Mouse (Mus musculus): Measurements from ENCODE around the gene Agk.

The Agk gene

DNA sequence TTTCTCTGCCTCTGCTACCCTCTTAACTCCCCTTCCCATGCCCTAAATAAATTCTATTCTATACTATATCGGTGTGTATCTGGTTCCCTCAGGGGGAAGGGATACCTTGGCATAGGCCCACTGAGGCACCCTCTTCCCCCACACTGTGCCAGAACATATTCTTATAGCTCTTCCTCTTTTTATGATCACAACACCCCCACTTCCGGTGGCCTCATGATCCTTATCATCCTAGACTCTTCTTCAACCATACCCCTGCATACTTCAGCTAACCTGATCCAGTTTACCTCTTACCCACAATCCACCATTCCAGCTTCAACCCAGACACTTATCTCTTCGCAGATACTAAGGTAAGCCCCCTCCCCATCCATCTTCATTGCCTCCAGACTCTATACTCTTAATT lies 86.1 kb downstream of the Agk start:
- DNase-seq (ENCODE audit: low read depth, low spot score), result no peak

DNA sequence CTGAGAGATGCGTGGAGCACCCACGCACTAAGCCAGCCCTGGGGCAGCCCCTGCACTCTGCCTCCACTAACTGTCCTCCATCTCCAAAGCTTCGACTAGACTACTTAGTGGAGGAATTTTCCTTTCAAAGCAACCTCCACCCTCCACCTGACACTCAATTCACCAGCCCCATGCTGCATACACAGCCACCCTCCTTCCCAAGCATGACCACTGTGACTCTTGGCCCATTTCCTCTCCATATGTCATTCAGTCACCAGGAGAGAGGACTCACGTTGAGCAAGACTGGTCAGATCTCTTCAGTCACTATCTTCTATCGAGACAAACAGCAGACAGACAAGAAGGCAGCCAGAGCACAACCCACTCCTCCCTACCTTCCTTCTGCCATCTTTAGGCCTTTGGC lies 88.1 kb downstream of the Agk start:
- no peak for DNase-seq (ENCODE audit: low read depth, low spot score)

GRCm38 (mm10) chr6:40413565-40413964 lies 88.6 kb downstream of the Agk start:
- no peak for DNase-seq (ENCODE audit: low read depth, low spot score)

DNA sequence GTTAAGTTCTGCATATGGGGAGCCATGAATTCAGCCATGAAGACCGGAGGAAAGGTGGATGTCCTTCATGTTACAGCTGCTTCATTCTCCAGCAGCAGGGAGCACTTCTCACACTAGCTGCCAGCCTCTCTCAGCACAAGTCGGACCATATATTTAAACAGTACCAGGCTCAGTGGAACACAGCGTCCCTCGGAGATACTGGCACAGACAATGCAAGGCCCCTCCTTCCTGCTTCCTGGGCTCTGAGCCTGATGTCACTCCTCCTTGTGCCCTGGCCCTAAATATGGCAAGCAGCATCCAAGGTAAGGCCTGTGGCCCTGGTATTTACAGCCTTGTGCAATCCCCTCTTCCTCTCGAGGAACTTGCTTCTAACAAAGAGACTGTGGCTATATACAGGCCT lies 90.8 kb downstream of the Agk start:
- no peak for DNase-seq (ENCODE audit: low read depth, low spot score)

DNA sequence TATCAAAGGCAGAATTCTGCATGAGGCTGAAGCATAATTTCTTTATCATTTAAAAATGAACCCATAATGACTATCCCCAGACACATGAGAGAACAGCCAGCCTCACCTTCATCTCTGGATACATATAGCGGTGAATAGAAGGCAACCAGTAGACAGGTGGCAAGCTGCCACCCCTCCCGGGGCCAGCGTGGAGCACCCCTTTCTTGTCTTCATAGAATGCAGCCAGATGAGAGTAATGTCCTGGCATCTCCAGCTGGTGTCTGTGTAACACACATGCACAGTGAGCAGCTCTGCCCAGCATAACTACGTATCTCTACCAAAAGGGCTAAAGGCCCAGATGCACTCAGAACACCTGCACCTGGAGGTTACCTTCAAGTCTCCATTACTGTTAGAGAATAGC lies 93.4 kb downstream of the Agk start:
- no peak for DNase-seq (ENCODE audit: low read depth, low spot score)

DNA sequence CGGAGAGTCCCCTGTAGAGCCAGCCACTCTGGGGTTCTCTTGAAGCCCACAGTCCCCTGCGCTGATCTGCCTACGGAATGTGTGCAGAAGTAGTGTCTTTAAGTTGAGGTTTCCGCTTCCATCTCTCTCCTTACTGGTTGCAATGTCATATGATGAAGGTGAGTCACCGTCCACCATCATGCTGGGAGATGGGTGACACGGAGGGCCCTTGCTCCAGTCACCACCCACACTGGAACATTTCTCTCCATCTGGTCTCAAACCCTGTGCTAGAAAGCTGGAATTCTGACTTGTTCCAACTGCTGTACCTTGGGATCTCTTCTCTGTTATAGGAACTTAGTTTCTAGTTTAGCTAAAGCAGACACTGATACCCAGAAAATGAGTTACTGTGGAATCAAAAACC lies 96.1 kb downstream of the Agk start:
- no peak for DNase-seq (ENCODE audit: low read depth, low spot score)

- no peak for DNase-seq (ENCODE audit: low read depth, low spot score)
Observed at GRCm38 (mm10) chr6:40423013-40423412, 98.0 kb downstream of the Agk start.

- no peak for DNase-seq (ENCODE audit: low read depth, low spot score)
Observed at GRCm38 (mm10) chr6:40423774-40424173, 98.8 kb downstream of the Agk start.

DNA sequence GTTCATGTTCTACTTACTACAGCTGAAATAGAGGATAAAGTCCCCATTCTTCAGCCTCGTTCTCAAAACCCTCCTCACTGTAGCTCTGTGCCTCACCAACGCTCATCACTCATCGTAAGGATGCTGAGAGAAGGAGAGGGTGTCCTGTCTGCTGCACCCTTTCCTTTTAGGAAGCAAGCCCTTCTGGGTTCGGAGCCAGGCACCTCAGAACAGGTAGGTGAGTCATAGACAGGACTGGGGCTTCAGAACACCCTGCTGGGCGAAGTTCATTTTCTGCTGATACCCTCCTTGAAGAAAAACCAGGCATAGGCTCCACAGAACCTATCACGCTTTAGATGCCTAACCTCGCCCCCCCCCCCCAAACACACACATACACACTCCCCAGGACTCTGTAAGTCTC lies 102.5 kb downstream of the Agk start:
- no peak for DNase-seq (ENCODE audit: low read depth, low spot score)

GRCm38 (mm10) chr6:40428696-40429095 lies 103.7 kb downstream of the Agk start:
- DNase-seq (ENCODE audit: low read depth, low spot score), result no peak

DNA sequence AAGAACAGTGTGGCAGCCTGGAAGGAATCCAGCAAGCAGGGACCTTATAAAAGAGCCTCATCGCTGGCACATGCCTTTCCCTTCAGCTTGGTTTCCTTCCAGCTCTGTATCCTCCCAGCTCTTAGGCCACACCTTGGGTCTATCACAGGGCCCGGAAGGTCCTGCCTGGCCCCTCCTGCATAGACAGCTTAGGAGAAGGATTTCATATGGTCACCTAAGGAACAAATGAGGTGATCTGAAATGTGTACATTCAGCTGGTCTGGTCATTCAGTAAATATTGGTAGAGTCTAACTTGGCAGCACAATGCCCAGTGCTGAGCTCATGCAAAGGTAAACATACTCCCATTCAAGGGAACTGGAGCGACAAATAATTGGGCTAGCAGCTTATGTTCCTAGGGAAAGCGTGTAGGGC lies 104.6 kb downstream of the Agk start:
- no peak for DNase-seq (ENCODE audit: low read depth, low spot score)

- DNase-seq (ENCODE audit: low read depth, low spot score), result no peak
Observed at GRCm38 (mm10) chr6:40430251-40430650, 105.3 kb downstream of the Agk start.

DNA sequence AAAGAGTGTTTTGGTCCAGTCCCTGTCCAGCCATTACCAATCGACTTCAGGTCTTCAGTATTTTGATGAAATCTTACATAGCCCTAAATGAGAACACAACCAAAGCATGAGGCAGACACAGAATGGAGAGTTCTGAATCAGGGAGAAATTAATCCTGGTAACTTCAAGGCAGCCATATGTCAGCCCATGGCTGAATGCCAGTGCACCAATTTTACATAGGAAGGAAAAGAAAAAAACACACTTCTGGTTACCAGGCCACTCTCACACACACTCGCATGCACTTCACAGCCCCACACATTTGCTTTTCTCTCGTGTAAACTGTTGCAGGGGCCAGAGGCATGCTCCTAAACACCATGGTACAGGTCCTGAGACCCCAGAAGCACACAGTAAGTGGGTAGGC lies 105.9 kb downstream of the Agk start:
- DNase-seq (ENCODE audit: low read depth, low spot score), result no peak

GRCm38 (mm10) chr6:40431356-40431755 lies 106.4 kb downstream of the Agk start:
- no peak for DNase-seq (ENCODE audit: low read depth, low spot score)

- no peak for DNase-seq (ENCODE audit: low read depth, low spot score)
Observed at GRCm38 (mm10) chr6:40431812-40432211, 106.8 kb downstream of the Agk start.

DNA sequence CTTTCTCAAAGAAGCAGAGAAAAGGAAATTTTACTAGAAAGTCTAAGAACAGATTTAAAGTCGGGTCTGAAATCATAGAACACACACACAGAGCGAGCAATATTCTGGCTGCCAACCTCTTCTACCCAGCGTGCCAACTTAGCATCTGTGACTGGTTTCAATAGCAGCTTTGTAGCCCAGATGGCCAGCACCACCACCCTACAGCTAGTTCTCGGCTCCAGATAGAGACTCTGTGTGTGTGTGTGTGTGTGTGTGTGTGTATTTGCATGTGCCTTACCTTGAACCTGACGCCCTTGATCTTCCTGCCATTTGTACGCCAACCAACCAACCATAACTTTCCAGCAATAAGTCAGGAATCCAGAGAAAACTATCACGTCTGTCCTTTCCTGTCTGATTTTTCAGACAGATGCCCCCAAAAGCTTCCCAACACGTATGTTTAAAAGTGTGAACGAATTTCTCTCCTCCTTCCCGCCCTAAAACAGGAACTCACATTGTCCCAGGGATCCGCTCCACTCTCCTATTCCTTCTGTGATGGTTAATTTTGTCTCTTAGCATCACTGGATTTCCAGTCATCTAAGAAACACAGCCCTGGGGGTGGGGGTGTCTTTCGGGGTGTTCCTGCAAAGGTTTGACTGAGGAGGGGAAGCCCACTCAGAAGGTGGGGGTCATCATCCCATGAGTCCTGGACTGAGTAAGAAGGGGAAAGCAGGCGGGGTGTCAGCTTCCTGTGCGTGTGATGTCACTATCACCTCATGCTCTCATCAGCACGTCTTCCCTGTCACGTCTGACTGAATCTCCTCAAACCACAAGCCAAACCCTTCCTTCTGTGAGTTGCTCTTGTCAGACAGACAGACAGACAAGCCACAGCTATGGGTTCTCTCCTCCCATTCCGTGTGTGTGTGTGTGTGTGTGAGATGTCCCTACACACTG lies 107.6 kb downstream of the Agk start:
- DNase-seq (ENCODE audit: low read depth, low spot score), result no peak

DNA sequence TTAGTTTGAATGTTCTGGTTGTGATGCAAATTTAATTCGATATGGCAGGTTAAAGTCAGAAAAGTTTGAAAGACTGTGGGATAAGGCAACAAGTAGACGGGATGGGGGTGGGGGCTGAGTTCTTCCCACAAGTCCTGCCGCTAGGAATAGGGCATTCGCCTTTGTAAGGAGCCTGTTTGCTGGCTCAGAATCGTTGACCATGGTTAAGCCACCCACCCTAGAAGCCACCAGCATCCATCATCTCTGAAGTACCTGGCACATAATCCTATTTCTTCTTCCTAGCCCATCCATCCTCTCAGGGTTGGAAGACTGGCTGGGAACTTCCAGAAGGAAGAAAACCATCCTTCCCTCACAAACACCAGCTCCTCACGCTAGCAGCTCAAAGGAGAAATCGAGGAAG lies 109.7 kb downstream of the Agk start:
- no peak for DNase-seq (ENCODE audit: low read depth, low spot score)

- DNase-seq (ENCODE audit: low read depth, low spot score), result no peak
Observed at GRCm38 (mm10) chr6:40435151-40436046, 110.4 kb downstream of the Agk start.

DNA sequence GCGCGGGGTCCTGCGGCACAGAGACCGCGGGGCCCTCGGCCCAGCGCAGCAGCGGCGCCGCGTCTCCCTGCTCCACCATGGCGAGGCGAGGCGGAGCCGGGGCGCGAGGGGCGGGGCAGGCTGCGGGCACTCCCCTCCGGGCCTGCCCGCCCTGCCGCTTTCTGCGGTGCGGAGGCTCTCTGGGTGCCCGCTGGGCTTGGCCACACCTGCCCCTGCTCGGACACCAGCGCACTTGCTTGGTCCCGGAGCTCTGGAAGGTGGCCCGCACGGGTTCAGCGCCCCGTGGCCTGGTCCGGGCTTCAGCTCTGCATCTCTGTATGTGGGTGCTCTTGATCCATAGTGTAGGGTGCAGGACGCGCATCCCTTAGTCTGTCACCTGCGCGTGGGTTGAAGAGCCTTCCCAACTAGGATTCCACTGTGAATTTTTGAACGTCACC lies 111.1 kb downstream of the Agk start, which contains the start of gene E330009J07Rik:
Gene E330009J07Rik, minus strand, starts transcription at position 89 of the 437 bp plus-strand sequence.
- DNase-seq (ENCODE audit: low read depth, low spot score), result peak; percentile 39

- no peak for DNase-seq (ENCODE audit: low read depth, low spot score)
Observed at GRCm38 (mm10) chr6:40438936-40439335, 114.0 kb downstream of the Agk start, which contains the start of gene Wee2. TSS of gene Wee2 (plus strand) at chr6:40439088.

GRCm38 (mm10) chr6:40439731-40440130 lies 114.8 kb downstream of the Agk start:
- no peak for DNase-seq (ENCODE audit: low read depth, low spot score)

DNA sequence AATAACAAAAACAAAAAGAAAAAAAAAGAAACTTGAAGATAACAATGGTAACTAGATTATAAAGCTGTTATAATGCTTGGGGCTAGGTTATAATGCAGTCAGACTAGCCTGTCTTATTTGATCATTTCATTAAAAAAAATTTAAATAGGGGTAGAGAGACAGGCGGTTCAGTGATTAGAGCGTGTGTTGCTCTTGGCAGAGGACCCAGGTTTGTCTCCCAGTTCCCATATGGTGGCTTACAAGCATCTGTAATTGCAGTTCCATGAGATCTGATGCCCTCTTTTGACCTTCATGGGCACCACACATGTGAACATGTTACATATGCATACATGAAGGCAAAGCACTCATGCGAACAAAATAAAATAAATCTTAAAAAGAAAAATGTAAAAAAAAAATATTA lies 116.3 kb downstream of the Agk start:
- DNase-seq (ENCODE audit: low read depth, low spot score), result no peak

Data from retina, adult 2 months (tissue).